Mouse (Mus musculus): Measurements from ENCODE around the gene Dkk2.

DNA sequence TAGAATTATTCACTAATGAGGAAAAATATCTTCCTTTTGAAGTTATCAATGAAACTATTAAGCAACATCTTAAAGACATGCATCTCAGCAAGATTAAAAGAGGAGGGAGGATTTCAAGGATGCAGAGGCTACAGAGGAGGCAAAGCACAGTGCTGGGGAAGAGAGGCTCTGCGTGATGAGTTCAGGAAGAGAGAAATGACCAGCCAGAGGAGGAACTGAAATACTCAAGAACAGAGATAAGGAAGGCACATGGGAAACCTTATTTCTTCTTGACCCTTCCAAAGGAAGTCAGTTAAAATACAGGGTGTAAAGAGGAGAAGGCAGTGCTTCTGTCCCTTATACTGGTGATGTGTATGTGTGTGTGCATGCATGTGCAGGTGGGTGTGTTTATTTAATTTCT, 49.4 kb downstream of the Dkk2 start:
- TF ChIP-seq POLR2A (IDR thresholded peaks at IDR 0.05; ENCODE audit: insufficient read depth, low read length) = no peak
- TF ChIP-seq EP300 (IDR thresholded peaks at IDR 0.05; ENCODE audit: insufficient read depth, low read depth, low read length) = no peak
- no peak for TF ChIP-seq CTCF (IDR thresholded peaks at IDR 0.05; ENCODE audit: low read depth, low read length)
